Mouse (Mus musculus) MEL (cell line): ENCODE measurements around the gene 6030452D12Rik. TPM values are rescaled to one million over a fixed set of nuclear protein-coding genes. Genes with fewer than 3 reads are reported as not detected.
A peak's percentile ranks its signal among the peaks of the same experiment; 100 is the strongest.

Experiments
- DNase-seq: peaks from one replicate; pipeline ENCODE4 v3.0.0; 2011; ENCODE audit warnings: low read depth, low spot score
- H3K27ac ChIP-seq: 2 replicates; pipeline ENCODE4 v1.5.1; 2012; ENCODE audit warnings: low read depth, mild to moderate bottlenecking, control low read depth, low read length, moderate library complexity; ENCODE audit not compliant: control insufficient read depth
- H3K27me3 ChIP-seq, 2 experiments: fragments of 150-350 bp in 1 of 2; sonication (generic) in 1 of 2; 2 replicates each; pipeline ENCODE4 v1.6.1; 2012; ENCODE audit warnings: low read length in 2 of 2, mild to moderate bottlenecking in 2 of 2, improper control_type of control experiment in 1 of 2, moderate library complexity in 1 of 2; ENCODE audit not compliant: insufficient read depth in 2 of 2, control insufficient read depth in 1 of 2
- H3K36me3 ChIP-seq, 2 experiments: 2 replicates each; pipeline ENCODE4 v1.6.1; 2012 to 2014; ENCODE audit warnings: low read length in 2 of 2, improper control_type of control experiment in 1 of 2, inconsistent platforms in 1 of 2, mild to moderate bottlenecking in 1 of 2; ENCODE audit not compliant: insufficient read depth in 2 of 2, control insufficient read depth in 1 of 2
- H3K4me1 ChIP-seq, 2 experiments: fragments of 150-350 bp in 1 of 2; sonication (generic) in 1 of 2; 2 replicates each; pipeline ENCODE4 v1.6.1; 2012; ENCODE audit warnings: low read length in 2 of 2, improper control_type of control experiment in 1 of 2, mild to moderate bottlenecking in 1 of 2; ENCODE audit not compliant: insufficient read depth in 2 of 2, control insufficient read depth in 1 of 2
- H3K4me3 ChIP-seq, 2 experiments: fragments of 150-350 bp in 1 of 2; sonication (generic) in 1 of 2; 2 replicates each; pipeline ENCODE4 v1.5.1; 2012; ENCODE audit warnings: low read depth in 2 of 2, low read length in 2 of 2, mild to moderate bottlenecking in 2 of 2, moderate library complexity in 2 of 2, control low read depth in 1 of 2, improper control_type of control experiment in 1 of 2; ENCODE audit not compliant: control insufficient read depth in 1 of 2, insufficient read depth in 1 of 2
- H3K79me2 ChIP-seq: 2 replicates; pipeline ENCODE4 v1.6.1; 2012; ENCODE audit warnings: mild to moderate bottlenecking, low read length, moderate library complexity; ENCODE audit not compliant: control insufficient read depth, poor library complexity, insufficient read depth
- H3K9ac ChIP-seq: 2 replicates; pipeline ENCODE4 v1.6.1; 2012; ENCODE audit warnings: low read depth, mild to moderate bottlenecking, control low read depth, low read length, moderate library complexity; ENCODE audit not compliant: control insufficient read depth, poor library complexity, severe bottlenecking
- H3K9me3 ChIP-seq: fragments of 150-350 bp; sonication (generic); replicated peaks from 2 replicates; pipeline ENCODE4 v1.6.1; 2012; ENCODE audit warnings: mild to moderate bottlenecking, low read length, improper control_type of control experiment, moderate library complexity; ENCODE audit not compliant: insufficient read depth
- E2F4 ChIP-seq: IDR thresholded peaks from 2 replicates; pipeline ENCODE4 v1.6.1; 2011; ENCODE audit warnings: low read depth, low read length, improper control_type of control experiment, borderline replicate concordance
- EP300 ChIP-seq, 2 experiments: IDR thresholded peaks; 2 replicates each; pipeline ENCODE4 v1.6.1; 2011; ENCODE audit warnings: improper control_type of control experiment in 2 of 2, low read length in 2 of 2, low read depth in 1 of 2, mild to moderate bottlenecking in 1 of 2
- GABPA ChIP-seq: IDR thresholded peaks from 2 replicates; pipeline ENCODE4 v1.6.1; 2012; ENCODE audit warnings: low read depth, mild to moderate bottlenecking, inconsistent platforms, low read length, improper control_type of control experiment, moderate library complexity
- GATA1 ChIP-seq: IDR thresholded peaks from 2 replicates; pipeline ENCODE4 v1.6.1; 2011; ENCODE audit warnings: low read depth, low read length, improper control_type of control experiment
- JUND ChIP-seq: IDR thresholded peaks from 2 replicates; pipeline ENCODE4 v1.6.1; 2011; ENCODE audit warnings: low read depth, mild to moderate bottlenecking, improper control_type of control experiment, low read length
- KAT2A ChIP-seq: conservative IDR thresholded peaks from 2 replicates; pipeline ENCODE4 v1.6.1; 2012; ENCODE audit warnings: low read depth, low read length, improper control_type of control experiment, inconsistent platforms
- MAX ChIP-seq: IDR thresholded peaks from 2 replicates; pipeline ENCODE4 v1.6.1; 2011; ENCODE audit warnings: low read length, improper control_type of control experiment
- MAZ ChIP-seq: IDR thresholded peaks from 2 replicates; pipeline ENCODE4 v1.6.1; 2012; ENCODE audit warnings: low read depth, mild to moderate bottlenecking, inconsistent platforms, low read length, improper control_type of control experiment
- MEF2A ChIP-seq: IDR thresholded peaks from 2 replicates; pipeline ENCODE4 v1.6.1; 2014; ENCODE audit warnings: low read depth, mild to moderate bottlenecking, inconsistent platforms, low read length, improper control_type of control experiment; ENCODE audit not compliant: poor library complexity, insufficient replicate concordance, severe bottlenecking; ENCODE audit errors: extremely low read depth
- NELFE ChIP-seq: IDR thresholded peaks from 2 replicates; pipeline ENCODE4 v1.6.1; 2011; ENCODE audit warnings: low read depth, low read length, improper control_type of control experiment
- POLR2AphosphoS2 ChIP-seq: IDR thresholded peaks from 2 replicates; pipeline ENCODE4 v1.6.1; 2011; ENCODE audit warnings: low read length, improper control_type of control experiment
- POLR2AphosphoS5 ChIP-seq: IDR thresholded peaks from 2 replicates; pipeline ENCODE4 v1.6.1; 2012; ENCODE audit warnings: low read depth, borderline replicate concordance, mild to moderate bottlenecking, inconsistent platforms, low read length, moderate library complexity, mixed read lengths
- RAD21 ChIP-seq: IDR thresholded peaks from 2 replicates; pipeline ENCODE4 v1.6.1; 2011; ENCODE audit warnings: mild to moderate bottlenecking, low read depth, low read length, improper control_type of control experiment
- TBP ChIP-seq: IDR thresholded peaks from 2 replicates; pipeline ENCODE4 v1.8.0; 2011; ENCODE audit warnings: low read depth, low read length, improper control_type of control experiment
- UBTF ChIP-seq: IDR thresholded peaks from 2 replicates; pipeline ENCODE4 v1.6.1; 2012; ENCODE audit warnings: low read depth, mild to moderate bottlenecking, inconsistent platforms, low read length, improper control_type of control experiment, moderate library complexity, borderline replicate concordance; ENCODE audit not compliant: insufficient read depth
- USF1 ChIP-seq: IDR thresholded peaks from 2 replicates; pipeline ENCODE4 v1.6.1; 2014; ENCODE audit warnings: low read depth, mild to moderate bottlenecking, inconsistent platforms, low read length, improper control_type of control experiment, moderate library complexity
- USF2 ChIP-seq, 2 experiments: IDR thresholded peaks; 2 replicates each; pipeline ENCODE4 v1.6.1; 2011 to 2012; ENCODE audit warnings: improper control_type of control experiment in 2 of 2, low read length in 2 of 2, borderline replicate concordance in 1 of 2, inconsistent platforms in 1 of 2, low read depth in 1 of 2, mild to moderate bottlenecking in 1 of 2; ENCODE audit not compliant: insufficient read depth in 1 of 2
- ZC3H11A ChIP-seq: IDR thresholded peaks from 2 replicates; pipeline ENCODE4 v1.6.1; 2012; ENCODE audit warnings: low read depth, mild to moderate bottlenecking, inconsistent platforms, low read length, improper control_type of control experiment
- ZMIZ1 ChIP-seq: IDR thresholded peaks from 2 replicates; pipeline ENCODE4 v1.6.1; 2012; ENCODE audit warnings: low read depth, mild to moderate bottlenecking, inconsistent platforms, low read length, improper control_type of control experiment, moderate library complexity
- polyA plus RNA-seq, 2 experiments: library from polyadenylated mRNA; stranded (reverse) in 1 of 2; unstranded in 1 of 2; fragments of >175 nt in 1 of 2; fragments of >200 nt in 1 of 2; gene quantifications; 2 replicates each; pipeline versions ENCODE4 v1.2.1 to v1.2.4; 2012; ENCODE audit warnings: low replicate concordance in 2 of 2, low read depth in 1 of 2; ENCODE audit not compliant: insufficient read length in 2 of 2, insufficient read depth in 1 of 2, missing spikeins in 1 of 2
- total RNA-seq: library from RNA; depleted of rRNA; stranded (reverse); fragments of 300-350 nt; gene quantifications from 2 replicates; pipeline ENCODE4 v1.2.3, GENCODE M21; 2012

The 6030452D12Rik gene
- total and polyA plus RNA-seq, 3 experiments = not detected

DNA sequence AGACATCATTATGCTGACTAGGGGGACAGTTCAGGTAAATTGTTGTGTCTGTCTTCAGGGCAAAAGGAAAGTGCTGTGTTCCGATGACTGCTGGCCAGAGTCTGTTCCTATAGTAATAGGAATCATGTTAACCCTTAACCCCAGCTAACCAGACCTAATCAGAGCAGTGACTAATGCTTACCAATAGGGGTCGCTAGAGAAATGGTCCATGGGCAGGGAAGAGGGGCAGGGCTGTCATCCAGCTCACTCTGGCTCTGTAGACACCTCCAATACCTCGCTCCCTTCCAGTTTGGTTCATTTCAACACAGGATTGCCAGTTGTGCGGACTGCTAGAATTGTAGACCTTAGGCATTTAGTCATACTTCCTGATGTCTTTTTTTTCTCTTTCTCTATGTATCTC lies 35.1 kb downstream of the 6030452D12Rik start (continued):
- no peak for TF ChIP-seq ZMIZ1
- no peak for TF ChIP-seq MAZ
- TF ChIP-seq RAD21 = peak; percentile 29
- TF ChIP-seq POLR2AphosphoS5 = no peak
- TF ChIP-seq GATA1 = no peak
- TF ChIP-seq USF1 = no peak
- TF ChIP-seq JUND = no peak
- TF ChIP-seq, all 39 proteins: peak for 4

DNA sequence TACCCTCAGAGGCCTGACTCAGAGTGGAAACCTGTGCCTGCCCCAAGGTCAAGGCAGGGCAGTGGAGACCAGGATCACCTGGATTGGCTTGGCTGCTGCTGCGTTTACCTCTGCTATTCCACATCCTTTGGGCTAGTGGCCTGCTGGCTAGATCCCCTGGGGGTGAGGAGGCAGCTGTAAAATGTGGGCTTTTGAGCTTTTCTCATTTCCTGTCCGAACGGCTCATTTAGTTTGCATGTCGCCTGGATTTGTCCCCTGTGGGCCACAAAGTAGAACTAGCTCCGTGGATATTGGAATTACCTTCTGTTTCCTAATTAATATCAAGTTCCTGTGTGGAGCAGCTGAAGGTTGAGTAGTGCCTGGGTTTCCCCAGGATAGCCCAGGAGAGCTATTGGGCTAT lies 38.9 kb downstream of the 6030452D12Rik start:
- Histone ChIP-seq H3K9ac (no peak overlapping the region), H3K36me3 (no peaks in the 10 kb centered on the region), H3K4me3 (no peak overlapping the region), H3K27ac (no peak overlapping the region), H3K27me3 (no peaks in the 10 kb centered on the region), H3K4me1 (no peaks in the 10 kb centered on the region), H3K9me3 (no peaks in the 10 kb centered on the region), H3K79me2 (no peaks in the 10 kb centered on the region)
- no peak for DNase-seq
- TF ChIP-seq POLR2AphosphoS2 = no peak
- no peak for TF ChIP-seq NELFE
- TF ChIP-seq ZC3H11A = no peak
- TF ChIP-seq UBTF = no peak
- TF ChIP-seq E2F4 = no peak
- TF ChIP-seq RAD21 = no peak
- no peak for TF ChIP-seq KAT2A

- DNase-seq = no peak
- TF ChIP-seq RAD21 (no peak), MAX (no peak), MEF2A (no peak), GABPA (no peak), KAT2A (no peak), TBP (no peak), EP300 (IDR thresholded peaks at IDR 0.05; ENCODE audit: low read depth in 1 of 2, low read length in 2 of 2) (no peak), USF1 (no peak), USF2 (IDR thresholded peaks at IDR 0.05; ENCODE audit: borderline replicate concordance in 1 of 2, insufficient read depth in 1 of 2, low read depth in 1 of 2, low read length in 2 of 2) (no peak), POLR2AphosphoS2 (no peak)
- Histone ChIP-seq H3K4me1 (no peaks in the 10 kb centered on the region), H3K27ac (no peak overlapping the region), H3K36me3 (no peaks in the 10 kb centered on the region), H3K79me2 (no peaks in the 10 kb centered on the region), H3K4me3 (no peak overlapping the region), H3K9ac (no peak overlapping the region), H3K27me3 (no peaks in the 10 kb centered on the region), H3K9me3 (no peaks in the 10 kb centered on the region)
Measured at GRCm38 (mm10) chr8:106541002-106541401, 40.7 kb downstream of the 6030452D12Rik start.
